Mouse (Mus musculus): ENCODE results near the gene Ppil2.

Gene Ppil2

GRCm38 (mm10) chr16:17110771-17111743, at the start of gene Ppil2:
Gene Ppil2 (minus strand): TSS chr16:17111257.
- DNase-seq (ENCODE audit: extremely low read depth, low read depth) = peak; percentile 74

GRCm38 (mm10) chr16:17154346-17154745, 43.3 kb upstream of the Ppil2 start:
- no peak for DNase-seq (ENCODE audit: extremely low read depth, low read depth)

- DNase-seq (ENCODE audit: extremely low read depth, low read depth) = no peak
Observed at GRCm38 (mm10) chr16:17151874-17152273, 40.8 kb upstream of the Ppil2 start.

GRCm38 (mm10) chr16:17150520-17151258, 39.6 kb upstream of the Ppil2 start:
- no peak for DNase-seq (ENCODE audit: extremely low read depth, low read depth)

DNA sequence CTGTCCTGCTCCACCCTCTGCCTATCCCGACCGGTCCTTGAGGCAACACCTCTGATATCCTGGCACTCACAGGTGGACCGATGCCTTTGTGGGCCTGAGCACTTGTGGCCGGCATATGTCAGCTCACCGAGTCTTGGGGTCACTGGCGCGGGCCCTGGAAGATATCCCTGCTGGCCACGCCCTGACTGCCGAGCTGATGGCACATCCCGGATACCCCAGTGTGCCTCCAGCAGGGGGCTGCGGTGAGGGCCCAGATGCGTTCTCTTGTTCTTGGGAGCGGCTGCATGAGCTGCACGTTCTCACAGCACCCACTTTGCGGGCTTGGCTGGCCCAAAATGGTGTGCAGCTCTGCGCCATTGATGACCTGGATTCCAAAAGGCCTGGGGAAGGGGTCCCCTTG, 37.0 kb upstream of the Ppil2 start:
- DNase-seq (ENCODE audit: extremely low read depth, low read depth) = peak; percentile 54

DNA sequence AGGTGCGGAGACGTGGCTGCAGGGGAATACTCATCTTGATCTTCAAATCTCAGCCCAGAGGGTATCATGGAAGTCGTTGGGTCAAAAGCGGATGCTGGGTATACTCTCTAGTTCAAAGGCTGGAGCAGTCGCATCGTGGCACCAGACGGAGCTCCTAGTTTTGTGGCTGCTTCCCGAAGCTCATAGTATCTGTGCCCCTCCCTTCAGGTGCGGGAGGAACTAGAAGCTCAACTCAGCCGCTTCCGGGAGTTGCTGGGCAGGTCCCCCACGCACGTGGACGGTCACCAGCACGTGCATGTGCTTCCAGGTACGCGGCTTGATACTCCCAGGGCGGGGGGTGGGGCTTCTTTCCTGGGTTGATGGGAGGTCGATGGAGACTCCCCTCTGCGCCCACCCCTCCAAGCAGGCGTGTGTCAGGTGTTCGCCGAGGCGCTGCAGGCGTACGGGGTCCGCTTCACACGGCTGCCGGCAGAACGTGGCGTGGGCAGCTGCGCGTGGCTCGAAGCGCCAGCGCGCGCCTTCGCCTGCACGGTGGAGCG, 36.4 kb upstream of the Ppil2 start:
- DNase-seq (ENCODE audit: extremely low read depth, low read depth) = peak; percentile 48

DNA sequence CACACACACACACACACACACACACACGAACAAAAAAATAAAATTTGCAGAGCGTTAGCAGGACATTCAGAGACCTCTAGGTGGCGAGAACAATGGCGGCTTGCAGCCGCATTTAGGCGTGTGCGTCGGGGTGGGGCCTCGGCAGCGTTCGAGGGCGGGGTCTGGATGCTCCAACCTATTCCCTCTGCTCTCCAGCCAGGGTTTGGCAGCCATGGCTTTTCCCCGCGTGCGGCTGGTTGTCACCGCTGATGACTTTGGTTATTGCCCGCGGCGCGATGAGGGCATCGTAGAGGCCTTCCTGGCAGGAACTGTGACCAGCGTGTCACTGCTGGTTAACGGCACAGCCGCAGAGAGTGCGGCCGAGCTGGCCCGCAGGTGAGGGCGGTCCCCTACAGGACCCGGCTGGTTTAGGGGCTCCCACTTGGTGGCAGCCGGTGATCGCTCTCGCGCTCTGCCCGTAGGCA, 35.7 kb upstream of the Ppil2 start, which contains the start of gene Ccdc116:
Gene Ccdc116 (minus strand): TSS at position 458 of the 464 bp plus-strand sequence.
- peak; percentile 77 for DNase-seq (ENCODE audit: extremely low read depth, low read depth)

DNA sequence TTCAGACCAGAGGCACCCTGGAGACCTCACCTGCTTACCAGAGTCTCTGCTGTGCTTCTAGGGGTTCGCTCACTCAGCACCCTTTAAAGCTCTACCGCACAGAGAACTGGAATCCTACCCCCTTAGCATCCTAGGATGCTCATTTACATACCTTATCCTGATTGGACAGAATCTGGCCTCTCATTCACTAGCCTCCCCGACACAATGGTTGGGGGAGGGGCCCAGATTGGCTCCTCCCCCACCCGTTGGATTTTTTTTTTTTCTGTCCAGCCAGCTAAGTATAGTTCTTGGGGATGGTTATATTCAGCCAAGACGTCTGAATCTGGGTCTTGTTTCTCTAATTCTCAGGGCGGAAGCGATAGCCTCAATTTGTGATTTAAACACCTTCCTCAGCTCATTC, 33.3 kb upstream of the Ppil2 start, which contains the start of gene Ydjc:
Gene Ydjc (plus strand): TSS at position 283 of the 400 bp plus-strand sequence.
- peak; percentile 69 for DNase-seq (ENCODE audit: extremely low read depth, low read depth)

DNA sequence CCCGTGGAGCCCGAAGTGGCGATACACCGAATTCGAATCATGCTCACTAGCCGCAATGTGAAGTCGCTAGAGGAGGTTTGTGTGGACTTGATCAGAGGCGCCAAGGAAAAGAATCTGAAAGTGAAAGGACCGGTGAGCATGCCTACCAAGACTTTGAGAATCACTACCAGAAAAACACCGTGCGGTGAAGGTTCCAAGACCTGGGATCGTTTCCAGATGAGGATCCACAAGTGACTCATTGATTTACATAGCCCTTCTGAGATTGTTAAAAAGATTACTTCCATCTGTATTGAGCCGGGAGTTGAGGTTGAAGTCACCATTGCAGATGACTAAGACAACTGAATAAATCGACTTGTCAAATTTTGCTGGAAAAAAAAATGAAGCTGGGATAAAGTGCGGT, 26.3 kb upstream of the Ppil2 start:
- DNase-seq (ENCODE audit: extremely low read depth, low read depth) = no peak

DNA sequence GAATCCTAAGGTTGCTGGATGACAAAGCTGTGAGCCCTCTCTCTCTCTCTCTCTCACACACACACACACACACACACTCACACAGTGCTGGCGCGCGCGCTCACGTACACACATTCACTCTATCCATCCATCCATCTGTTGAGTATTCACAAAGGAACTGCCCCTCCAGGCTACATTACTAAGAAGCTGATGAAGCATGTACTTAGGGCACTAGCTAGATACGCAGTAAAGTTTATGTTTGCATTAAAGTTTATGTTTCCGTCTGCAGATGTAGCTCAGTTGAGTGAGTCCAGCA, 21.8 kb upstream of the Ppil2 start:
- DNase-seq (ENCODE audit: extremely low read depth, low read depth) = no peak

- DNase-seq (ENCODE audit: extremely low read depth, low read depth) = peak; percentile 93
Observed at GRCm38 (mm10) chr16:17132089-17132905, 21.2 kb upstream of the Ppil2 start, which contains the start of gene Sdf2l1. Gene Sdf2l1 (minus strand): TSS chr16:17132383.

- DNase-seq (ENCODE audit: extremely low read depth, low read depth) = no peak
Observed at GRCm38 (mm10) chr16:17131191-17132088, 20.4 kb upstream of the Ppil2 start.

DNA sequence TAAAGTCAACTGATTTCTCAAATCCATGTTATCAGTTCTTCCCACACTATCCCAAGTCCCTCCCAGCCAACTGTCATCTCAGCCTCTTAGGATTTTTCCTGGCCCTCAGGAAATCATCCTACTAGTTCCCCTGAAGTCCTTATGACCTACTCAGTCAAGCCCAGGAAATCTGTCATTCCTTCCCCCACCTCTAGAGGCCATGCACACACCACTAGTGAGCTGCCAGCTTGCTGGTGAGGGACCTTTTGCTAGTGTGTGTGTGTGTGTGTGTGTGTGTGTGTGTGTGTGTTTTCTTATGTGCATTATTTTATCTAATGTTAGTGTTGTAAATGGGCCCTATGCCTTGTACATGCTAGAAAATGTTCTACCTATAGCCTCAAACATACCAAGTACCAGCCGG, 16.2 kb upstream of the Ppil2 start:
- no peak for DNase-seq (ENCODE audit: extremely low read depth, low read depth)

- peak; percentile 92 for DNase-seq (ENCODE audit: extremely low read depth, low read depth)
Observed at GRCm38 (mm10) chr16:17124871-17125520, 13.9 kb upstream of the Ppil2 start, which contains the start of gene 2610318N02Rik. Gene 2610318N02Rik (minus strand): TSS chr16:17125167.

GRCm38 (mm10) chr16:17124119-17124870, 13.2 kb upstream of the Ppil2 start:
- no peak for DNase-seq (ENCODE audit: extremely low read depth, low read depth)

- DNase-seq (ENCODE audit: extremely low read depth, low read depth) = no peak
Observed at GRCm38 (mm10) chr16:17121569-17121968, 10.5 kb upstream of the Ppil2 start.

GRCm38 (mm10) chr16:17117309-17117799, 6.3 kb upstream of the Ppil2 start:
- DNase-seq (ENCODE audit: extremely low read depth, low read depth) = no peak

DNA sequence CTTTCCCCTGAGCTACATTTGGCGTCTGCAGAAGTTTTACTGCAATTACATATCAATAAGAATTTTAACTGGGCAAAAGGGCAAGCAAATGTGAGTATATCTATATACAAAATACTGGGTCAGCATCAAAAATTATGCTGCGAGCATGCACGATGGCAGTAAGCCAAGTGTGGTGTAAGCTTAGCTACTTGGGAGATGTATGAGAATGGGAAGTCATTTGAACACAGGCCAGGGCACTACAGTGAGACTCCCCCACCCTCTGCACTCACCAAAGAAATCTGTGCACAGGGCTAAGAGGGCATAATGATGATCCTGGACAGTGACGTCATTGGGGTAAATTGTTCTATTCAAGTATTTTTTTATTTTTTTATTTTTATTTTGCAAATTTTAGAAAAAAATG, 6.5 kb downstream of the Ppil2 start:
- DNase-seq (ENCODE audit: extremely low read depth, low read depth) = no peak
